Mouse (Mus musculus) gastrocnemius, adult 2 months (tissue): ENCODE data around the gene Arhgef28. TPM values are rescaled to one million over a fixed set of nuclear protein-coding genes. Genes with fewer than 3 reads are reported as not detected.
A peak's percentile ranks its signal among the peaks of the same experiment; 100 is the strongest.
"Not testable (repeated sequence)": the region's sequence is repeated elsewhere in the genome, so short reads cannot be mapped to it uniquely, and the experiment has no call there.

Experiments used
- DNase-seq: peaks from one replicate; pipeline ENCODE4 v3.0.0; 2022
- H3K27ac ChIP-seq: fragments of 200-600 bp; 2 replicates; pipeline ENCODE4 v1.8.1; 2022; ENCODE audit warnings: mild to moderate bottlenecking
- H3K4me3 ChIP-seq: fragments of 200-600 bp; 2 replicates; pipeline ENCODE4 v1.8.1; 2022; ENCODE audit warnings: mild to moderate bottlenecking, moderate library complexity
- CTCF ChIP-seq: fragments of 200-600 bp; IDR thresholded peaks from 2 replicates; pipeline ENCODE4 v1.8.1; 2022; ENCODE audit warnings: antibody characterized with exemption, mild to moderate bottlenecking, moderate library complexity
- intact Hi-C: fragments of 180-260 bp; cut with DNase I; formaldehyde crosslinking; loops from one replicate; pipeline ENCODE4 v1.15.1; 2025
- total RNA-seq, 2 experiments: library from RNA; stranded (reverse); gene quantifications; 2 replicates each; pipeline ENCODE4 v1.2.3; 2021

The Arhgef28 gene
- total RNA-seq, 2 experiments from 2014 or later: 2.8 to 3.3 TPM

DNA sequence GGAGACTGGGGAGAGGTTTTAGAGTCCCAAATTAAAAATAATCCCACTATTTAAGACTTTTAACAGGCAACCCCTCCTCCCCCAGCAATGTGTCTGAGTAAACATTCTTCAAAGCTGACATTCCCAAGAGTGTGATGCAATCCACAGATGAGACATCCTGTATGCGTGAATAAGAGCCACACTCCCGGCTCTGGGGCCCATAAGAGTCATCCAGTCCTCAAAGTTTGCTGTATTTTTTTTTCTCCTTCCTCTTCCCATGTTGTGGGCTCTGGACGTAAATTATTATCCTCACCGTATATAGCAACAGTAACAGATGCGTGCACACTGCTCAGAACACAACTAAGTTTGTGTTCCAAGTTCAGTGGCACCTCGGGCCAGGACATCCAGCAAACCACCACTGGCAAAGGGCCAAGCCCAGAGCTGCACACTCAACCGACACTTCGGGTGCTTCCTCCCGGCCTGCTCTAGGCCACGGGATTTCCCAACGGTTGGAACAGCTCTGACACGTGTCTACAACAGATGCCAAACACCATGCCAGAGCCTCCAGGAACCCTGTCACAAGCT lies 178.5 kb downstream of the Arhgef28 start:
- Histone ChIP-seq H3K27ac (peak overlapping the region; percentile 75), H3K4me3 (peak overlapping the region; percentile 19)
- DNase-seq: peak; percentile 75
- no peak for TF ChIP-seq CTCF
- intact Hi-C loops: loop anchor here (5.0 kb wide), 1 partner anchor 760 kb away; no protein-coding TSS in a partner anchor

DNA sequence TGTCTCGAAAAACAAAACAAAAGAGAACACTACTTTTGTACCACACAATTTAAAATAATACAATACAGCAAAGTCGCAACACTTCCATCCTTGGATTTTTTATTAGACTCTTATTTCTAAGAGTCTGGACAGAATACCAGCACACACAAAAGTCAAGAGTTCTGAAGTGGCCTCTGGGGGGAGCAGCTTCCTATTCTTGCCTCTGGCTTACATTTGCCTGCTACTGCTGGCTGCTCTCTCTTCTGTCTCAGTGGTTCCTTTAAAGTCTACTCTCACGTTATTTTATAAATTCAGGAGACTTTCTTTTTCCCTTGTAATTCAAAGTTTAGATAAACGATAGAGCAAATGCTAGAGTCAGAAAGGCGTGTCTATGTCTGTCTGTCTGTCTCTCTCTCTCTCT lies 179.1 kb downstream of the Arhgef28 start:
- no peak for DNase-seq
- Histone ChIP-seq H3K27ac (peak overlapping the region; percentile 75), H3K4me3 (no peak overlapping the region)
- intact Hi-C loops: loop anchor here (5.0 kb wide), 1 partner anchor 760 kb away; no protein-coding TSS in a partner anchor
- peak; percentile 43 for TF ChIP-seq CTCF

DNA sequence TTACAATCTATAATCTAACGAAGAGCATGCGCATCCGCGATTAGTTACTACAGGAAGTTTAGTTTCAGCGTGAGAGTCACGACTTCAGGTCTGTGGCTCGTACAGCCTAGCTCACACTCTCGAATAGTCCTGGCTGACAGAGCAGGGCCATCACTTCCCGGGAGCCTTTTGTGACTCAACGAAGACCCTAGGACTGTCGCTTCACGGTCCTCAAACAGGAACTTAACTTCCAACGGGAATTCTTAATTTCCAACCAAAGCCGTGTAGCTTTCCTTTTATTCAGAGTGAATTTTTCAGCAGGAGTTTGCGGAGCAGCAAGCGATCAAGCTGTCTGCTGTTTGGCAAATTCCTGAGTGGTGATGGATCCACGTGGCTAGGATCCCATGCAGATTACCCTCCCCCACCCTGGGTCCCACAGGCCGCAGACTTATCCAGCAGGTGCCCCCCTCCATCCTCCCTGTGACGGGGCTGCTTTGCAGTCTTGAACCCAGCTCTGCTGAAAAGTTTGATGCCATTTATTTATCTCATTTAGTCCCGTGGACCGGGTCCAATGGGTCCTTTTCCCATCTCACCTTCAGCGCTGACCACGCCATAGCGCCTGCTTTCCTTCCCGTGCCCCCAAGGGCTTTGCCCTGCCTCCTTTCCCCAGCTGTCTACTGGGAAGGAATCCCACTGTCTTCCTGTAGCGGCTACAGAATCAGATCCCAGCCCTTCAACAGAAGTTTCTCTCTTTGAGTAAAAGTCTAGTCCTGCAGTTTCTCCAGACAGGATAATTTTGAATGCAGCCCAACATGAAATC lies 180.3 kb downstream of the Arhgef28 start:
- DNase-seq: peak; percentile 33
- peak overlapping the region; percentile 35 for H3K27ac ChIP-seq
- intact Hi-C loops: loop anchor here (5.0 kb wide), 1 partner anchor 761 kb away; no protein-coding TSS in a partner anchor
- TF ChIP-seq CTCF: no peak
- H3K4me3 ChIP-seq: peak overlapping the region; percentile 42

DNA sequence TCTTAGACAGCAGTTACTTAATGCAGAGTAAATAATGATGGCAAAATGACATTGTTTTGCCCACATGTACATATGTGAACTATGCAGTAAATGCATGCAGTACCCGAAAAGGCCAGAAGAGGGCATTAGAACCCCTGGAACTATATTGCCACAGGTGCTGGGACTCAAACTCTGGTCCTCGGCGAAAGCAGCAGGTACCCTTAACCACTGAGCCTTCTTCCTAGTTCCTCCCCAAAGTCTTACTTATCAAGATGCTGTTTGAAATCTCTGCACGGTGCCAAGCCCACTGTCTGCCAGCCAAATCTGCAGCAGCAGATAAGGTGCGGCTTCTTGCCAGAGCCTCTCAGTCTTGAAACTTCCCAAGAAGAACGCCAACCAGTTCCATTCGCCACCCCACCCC lies 181.1 kb downstream of the Arhgef28 start:
- H3K4me3 ChIP-seq: no peak overlapping the region
- DNase-seq: no peak
- TF ChIP-seq CTCF: peak; percentile 61
- intact Hi-C loops: loop anchor here (5.0 kb wide), 1 partner anchor 762 kb away; no protein-coding TSS in a partner anchor
- no peak overlapping the region for H3K27ac ChIP-seq

DNA sequence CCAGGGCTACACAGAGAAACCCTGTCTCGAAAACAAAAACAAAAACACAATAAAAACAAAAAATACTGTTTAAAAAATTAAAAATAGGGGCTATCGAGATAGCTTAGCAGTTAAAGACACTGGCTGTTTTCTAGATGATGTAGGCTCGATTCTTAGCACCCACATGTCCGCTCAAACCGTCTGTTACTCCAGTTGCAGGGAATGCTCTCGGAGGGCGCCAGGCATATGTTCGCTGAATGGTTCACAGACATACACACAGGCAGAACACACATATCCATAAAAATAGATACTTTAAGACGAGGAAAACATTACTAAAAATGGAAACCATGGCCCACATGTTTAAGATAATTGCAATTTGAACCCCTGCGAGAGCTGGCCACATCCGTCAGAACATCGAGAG lies 181.6 kb downstream of the Arhgef28 start:
- TF ChIP-seq CTCF: no peak
- DNase-seq: no peak
- Histone ChIP-seq H3K27ac (no peak overlapping the region), H3K4me3 (no peak overlapping the region)
- intact Hi-C loops: loop anchor here (5.0 kb wide), 1 partner anchor 763 kb away; no protein-coding TSS in a partner anchor

DNA sequence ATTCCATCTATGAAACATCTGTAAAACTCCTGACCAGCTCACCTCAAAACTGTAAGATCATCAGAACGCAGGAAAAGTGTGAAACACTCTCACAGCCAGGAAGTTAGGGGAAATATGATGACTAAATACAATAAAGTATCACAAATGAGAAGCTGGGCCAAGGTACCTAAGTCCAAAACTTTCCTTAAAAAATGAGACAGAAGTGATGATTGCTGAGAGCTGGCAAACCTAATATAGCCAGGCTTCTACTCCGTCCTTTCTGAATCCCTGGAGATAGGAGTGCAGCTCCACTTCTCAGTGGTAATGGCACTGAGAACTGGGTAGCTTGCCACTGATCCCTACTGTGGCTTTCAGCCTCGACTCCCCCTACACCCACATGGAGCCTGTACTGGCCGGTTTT lies 184.3 kb downstream of the Arhgef28 start:
- no peak for DNase-seq
- Histone ChIP-seq H3K4me3 (no peak overlapping the region), H3K27ac (no peak overlapping the region)
- intact Hi-C loops: no loop called here
- TF ChIP-seq CTCF: no peak

DNA sequence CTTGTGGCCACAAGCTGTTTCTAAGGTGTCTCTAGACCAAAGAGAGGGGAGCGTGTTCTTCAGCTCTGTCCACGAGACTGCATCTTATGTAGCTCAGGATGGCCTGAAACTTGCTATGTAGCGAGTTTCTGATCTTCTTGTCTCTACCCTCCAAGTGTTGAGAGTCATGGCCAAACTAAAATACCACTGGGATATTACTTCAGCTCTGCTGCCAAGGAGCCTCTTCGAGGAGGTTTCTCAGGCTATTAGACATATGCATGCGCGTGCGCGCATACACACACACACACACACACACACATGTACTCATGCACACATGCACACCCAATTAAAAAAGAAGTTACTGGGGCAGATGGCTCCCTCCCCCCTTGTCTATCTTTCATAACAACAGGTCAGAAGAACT lies 187.4 kb downstream of the Arhgef28 start:
- H3K27ac ChIP-seq, intact Hi-C loops, H3K4me3 ChIP-seq, DNase-seq: not testable (repeated sequence)

DNA sequence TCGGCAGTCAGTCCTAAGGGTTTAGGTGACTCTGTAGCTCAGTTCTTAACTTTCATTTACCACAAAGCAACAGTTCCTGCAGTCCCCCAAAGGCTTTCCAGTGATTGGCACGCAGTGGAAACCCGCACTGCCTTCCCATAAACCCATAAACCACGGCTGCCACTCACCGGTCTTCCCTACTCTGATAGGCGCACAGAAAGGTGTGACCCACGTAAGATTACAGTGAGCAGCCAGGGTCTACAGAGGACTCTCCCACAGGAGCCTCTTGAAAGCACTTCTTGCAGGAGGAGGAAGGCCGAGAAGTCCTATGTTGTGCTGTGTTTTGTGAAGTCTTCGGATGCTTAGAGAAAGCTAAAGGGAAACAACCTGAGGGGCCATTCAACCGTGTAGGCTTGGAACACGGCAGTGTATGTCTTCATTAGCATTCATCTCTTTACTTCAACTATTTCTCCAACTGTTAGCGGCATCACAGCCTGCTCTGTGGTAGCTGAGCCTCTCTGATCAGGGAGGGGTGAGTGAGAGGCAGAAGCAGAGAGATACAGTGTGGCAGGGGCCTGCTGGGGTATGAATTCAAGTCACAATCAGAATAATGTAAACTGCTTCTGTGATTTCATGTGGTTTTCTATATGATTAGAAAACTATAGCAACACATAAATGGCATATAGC lies 189.2 kb downstream of the Arhgef28 start:
- intact Hi-C loops: no loop called here
- DNase-seq: no peak
- Histone ChIP-seq H3K27ac (no peak overlapping the region), H3K4me3 (no peak overlapping the region)
- TF ChIP-seq CTCF: no peak

DNA sequence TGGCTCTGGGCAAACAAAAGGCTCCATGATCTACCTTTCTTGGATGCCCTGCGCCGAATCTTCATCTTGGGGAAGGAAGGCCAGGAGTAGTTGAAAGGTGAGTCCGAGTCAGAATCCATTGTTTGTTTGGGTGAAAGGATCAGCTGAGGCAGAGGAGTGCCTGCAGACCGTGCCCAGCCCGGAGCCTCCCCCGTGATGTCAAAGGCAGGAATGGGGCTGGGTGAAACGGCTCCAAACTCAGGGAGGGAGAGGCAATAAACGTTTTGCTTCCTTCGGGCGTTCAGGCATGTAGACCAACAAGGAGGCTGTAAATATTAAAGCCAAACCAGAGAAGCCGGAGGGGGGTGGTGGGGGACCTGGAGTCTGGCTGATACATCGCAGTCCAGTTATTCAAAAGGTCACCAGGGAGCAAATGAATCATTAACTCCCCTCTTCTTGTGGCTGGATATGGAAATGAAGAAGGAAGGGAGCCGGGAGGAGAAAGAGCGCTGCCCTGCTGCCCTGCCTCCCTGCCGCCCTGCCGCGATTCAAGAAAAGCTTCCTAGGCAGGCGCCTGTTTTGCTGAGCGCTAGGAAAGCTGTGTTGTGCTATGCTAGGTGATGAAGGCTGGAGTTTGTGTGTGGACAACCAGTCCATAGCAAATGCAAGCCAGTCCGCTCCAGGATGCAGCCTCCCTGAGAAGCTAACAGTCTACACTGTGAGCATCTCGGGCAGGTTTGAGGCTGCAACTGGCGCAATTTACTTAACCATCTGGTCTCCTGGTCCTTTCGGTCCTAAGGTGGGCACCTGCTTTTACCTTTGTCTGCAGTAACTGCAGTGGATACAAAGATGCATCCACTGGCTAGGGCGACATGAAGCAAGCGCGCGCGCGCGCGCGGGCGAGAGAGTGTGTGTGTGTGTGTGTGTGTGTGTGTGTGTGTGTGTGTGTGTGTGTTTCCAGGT lies 190.0 kb downstream of the Arhgef28 start:
- Histone ChIP-seq H3K4me3 (peak overlapping the region; percentile 50), H3K27ac (peak overlapping the region; percentile 31; the same call in 1 of the 2 replicates)
- DNase-seq: no peak
- no peak for TF ChIP-seq CTCF
- intact Hi-C loops: no loop called here

DNA sequence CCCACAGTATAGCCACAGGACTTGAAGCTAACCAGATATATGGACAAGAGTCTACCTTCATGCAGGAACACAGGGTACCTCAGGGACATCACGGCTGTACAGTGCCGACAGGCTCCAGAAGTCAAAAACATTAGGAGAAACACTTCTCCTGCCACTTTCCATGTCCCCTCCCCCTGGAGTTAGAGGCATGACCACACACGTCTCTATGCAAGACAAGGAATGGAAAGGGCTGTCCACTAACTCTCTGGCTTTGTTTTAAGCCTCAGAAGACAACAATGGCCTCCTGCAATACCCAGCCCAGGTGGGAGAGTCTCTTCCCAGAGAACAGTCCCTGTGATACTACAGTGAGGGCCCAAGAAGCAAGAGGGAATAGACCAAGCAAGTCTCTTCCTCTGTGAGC lies 191.3 kb downstream of the Arhgef28 start:
- intact Hi-C loops: no loop called here
- Histone ChIP-seq H3K4me3 (no peak overlapping the region), H3K27ac (no peak overlapping the region)
- DNase-seq: no peak
- TF ChIP-seq CTCF: no peak

DNA sequence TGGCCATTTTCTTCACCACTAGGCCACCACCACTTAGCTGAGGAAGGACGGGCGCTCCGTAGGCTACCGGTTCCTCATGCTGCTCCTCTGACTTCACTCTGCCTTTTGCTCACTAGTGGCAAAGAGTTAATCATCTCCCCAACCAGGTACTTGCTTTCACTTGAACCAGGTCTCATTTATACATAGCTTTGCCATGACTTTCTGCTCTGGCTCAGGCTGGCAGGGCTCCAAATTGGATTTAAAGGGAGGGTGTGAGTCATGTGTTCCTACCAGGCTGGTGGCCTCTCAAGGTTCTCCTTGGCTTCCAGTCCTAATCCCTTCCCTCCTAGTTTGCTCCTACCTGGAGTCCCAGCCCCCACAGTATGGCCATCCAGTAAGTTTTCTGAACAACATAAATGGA lies 192.5 kb downstream of the Arhgef28 start:
- Histone ChIP-seq H3K4me3 (no peak overlapping the region), H3K27ac (no peak overlapping the region)
- TF ChIP-seq CTCF: no peak
- intact Hi-C loops: no loop called here
- no peak for DNase-seq

DNA sequence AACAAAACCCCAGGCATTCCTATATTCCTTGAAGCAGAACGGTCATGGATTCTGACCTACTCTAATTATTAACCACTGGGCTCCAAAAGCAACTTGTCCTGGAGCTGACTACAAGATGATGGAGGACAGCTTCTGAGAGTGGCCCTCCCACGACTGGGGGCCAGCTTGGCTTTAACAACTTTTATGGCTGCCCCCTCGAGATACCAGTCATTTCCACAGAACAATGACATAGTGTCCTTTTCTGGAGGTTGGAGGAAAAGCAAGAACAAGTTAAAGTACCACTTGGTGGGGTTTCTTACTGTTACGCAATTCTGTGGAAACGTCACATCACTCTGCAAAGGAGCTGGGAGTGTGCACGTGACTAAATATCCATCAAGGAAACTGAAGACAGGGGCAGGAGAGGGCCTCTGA lies 194.3 kb downstream of the Arhgef28 start:
- intact Hi-C loops: no loop called here
- DNase-seq: no peak
- no peak overlapping the region for H3K27ac ChIP-seq
- no peak overlapping the region for H3K4me3 ChIP-seq
- no peak for TF ChIP-seq CTCF
